Mouse (Mus musculus) lung, postnatal 0 days (tissue): ENCODE measurements around the gene Hspa1a.
"Not testable (repeated sequence)": the region's sequence is repeated elsewhere in the genome, so short reads cannot be mapped to it uniquely, and the experiment has no call there.

Experiments
- CTCF ChIP-seq: IDR thresholded peaks from 2 replicates; pipeline ENCODE4 v1.5.1; 2016; ENCODE audit warnings: antibody characterized with exemption, mild to moderate bottlenecking
- EP300 ChIP-seq: IDR thresholded peaks from 2 replicates; pipeline ENCODE4 v1.6.1; 2016; ENCODE audit warnings: antibody characterized with exemption, mild to moderate bottlenecking, control low read depth

GRCm38 (mm10) chr17:34948721-34949552 lies 23.0 kb downstream of the Hspa1a start:
- not testable (repeated sequence) for TF ChIP-seq CTCF, EP300
